Mouse (Mus musculus): Measurements from ENCODE around the gene Gm45062.
"Not testable (repeated sequence)": the region's sequence is repeated elsewhere in the genome, so short reads cannot be mapped to it uniquely, and the experiment has no call there.

Gene Gm45062

GRCm38 (mm10) chr6:8316201-8316600 is 57.0 kb downstream of the Gm45062 start:
- no peak for DNase-seq

GRCm38 (mm10) chr6:8319591-8319990 is 60.3 kb downstream of the Gm45062 start:
- no peak for DNase-seq

GRCm38 (mm10) chr6:8331496-8331895 is 72.2 kb downstream of the Gm45062 start:
- not testable (repeated sequence) for DNase-seq

GRCm38 (mm10) chr6:8333380-8333779 is 74.1 kb downstream of the Gm45062 start:
- DNase-seq: no peak

- no peak for DNase-seq
Observed at GRCm38 (mm10) chr6:8336487-8337390, 77.5 kb downstream of the Gm45062 start.

- DNase-seq: no peak
Observed at GRCm38 (mm10) chr6:8339453-8339852, 80.2 kb downstream of the Gm45062 start.

- peak; percentile 36 for DNase-seq
Observed at GRCm38 (mm10) chr6:8343271-8343670, 84.0 kb downstream of the Gm45062 start.

- DNase-seq: peak; percentile 87
Observed at GRCm38 (mm10) chr6:8345219-8345856, 86.1 kb downstream of the Gm45062 start.

GRCm38 (mm10) chr6:8347154-8347553 is 87.9 kb downstream of the Gm45062 start:
- no peak for DNase-seq

GRCm38 (mm10) chr6:8348344-8348743 is 89.1 kb downstream of the Gm45062 start:
- DNase-seq: no peak

GRCm38 (mm10) chr6:8349060-8349670 is 89.9 kb downstream of the Gm45062 start:
- DNase-seq: peak; percentile 53

- no peak for DNase-seq
Observed at GRCm38 (mm10) chr6:8351507-8351906, 92.3 kb downstream of the Gm45062 start.

GRCm38 (mm10) chr6:8352533-8353168 is 93.4 kb downstream of the Gm45062 start:
- no peak for DNase-seq

GRCm38 (mm10) chr6:8353461-8353860 is 94.2 kb downstream of the Gm45062 start:
- no peak for DNase-seq

- DNase-seq: no peak
Observed at GRCm38 (mm10) chr6:8354846-8355245, 95.6 kb downstream of the Gm45062 start.

GRCm38 (mm10) chr6:8358232-8358631 is 99.0 kb downstream of the Gm45062 start:
- no peak for DNase-seq

- no peak for DNase-seq
Observed at GRCm38 (mm10) chr6:8358782-8359181, 99.5 kb downstream of the Gm45062 start.

- no peak for DNase-seq
Observed at GRCm38 (mm10) chr6:8360805-8361204, 101.6 kb downstream of the Gm45062 start.

GRCm38 (mm10) chr6:8364033-8364756 is 104.9 kb downstream of the Gm45062 start:
- DNase-seq: no peak

GRCm38 (mm10) chr6:8364757-8365150 is 105.5 kb downstream of the Gm45062 start:
- DNase-seq: no peak

- DNase-seq: no peak
Observed at GRCm38 (mm10) chr6:8367675-8368074, 108.4 kb downstream of the Gm45062 start.

GRCm38 (mm10) chr6:8368198-8368864 is 109.1 kb downstream of the Gm45062 start:
- no peak for DNase-seq
